Mouse (Mus musculus) lung, postnatal 0 days (tissue): ENCODE measurements around the gene Sumf1. TPM values are rescaled to one million over a fixed set of nuclear protein-coding genes. Genes with fewer than 3 reads are reported as not detected.

Experiments
- ATAC-seq: fragments of 200-750 bp; cut with Nextera tagmentation; 2 replicates; pipeline ENCODE4 v1.8.0; 2017; ENCODE audit warnings: moderate library complexity
- DNase-seq: peaks from one replicate; pipeline ENCODE4 v3.0.0-alpha.2; 2016; ENCODE audit warnings: low spot score
- H3K27ac ChIP-seq: fragments of 300-500 bp; sonication (generic); 2 replicates; pipeline ENCODE4 v1.5.1; 2014; ENCODE audit warnings: antibody characterized with exemption, mild to moderate bottlenecking, low read length, mixed read lengths
- H3K27me3 ChIP-seq: fragments of 300-500 bp; sonication (generic); replicated peaks from 2 replicates; pipeline ENCODE4 v1.6.1; 2014; ENCODE audit warnings: low read length, mixed read lengths; ENCODE audit not compliant: insufficient read depth
- H3K36me3 ChIP-seq: fragments of 300-500 bp; sonication (generic); 2 replicates; pipeline ENCODE4 v1.6.1; 2014; ENCODE audit warnings: low read length, mixed read lengths; ENCODE audit not compliant: insufficient read depth
- H3K4me1 ChIP-seq: fragments of 300-500 bp; sonication (generic); 2 replicates; pipeline ENCODE4 v1.6.1; 2014; ENCODE audit warnings: antibody characterized with exemption, low read depth, low read length, mixed read lengths; ENCODE audit not compliant: insufficient read depth
- H3K4me2 ChIP-seq: fragments of 300-500 bp; sonication (generic); replicated peaks from 2 replicates; pipeline ENCODE4 v1.6.1; 2014; ENCODE audit warnings: low read depth, mild to moderate bottlenecking, low read length, moderate library complexity, mixed read lengths
- H3K4me3 ChIP-seq: fragments of 300-500 bp; sonication (generic); 2 replicates; pipeline ENCODE4 v1.5.1; 2014; ENCODE audit warnings: low read depth, low read length
- H3K9ac ChIP-seq: fragments of 300-500 bp; sonication (generic); replicated peaks from 2 replicates; pipeline ENCODE4 v1.6.1; 2014; ENCODE audit warnings: low read depth, mild to moderate bottlenecking
- H3K9me3 ChIP-seq: fragments of 300-500 bp; sonication (generic); 2 replicates; pipeline ENCODE4 v1.6.1; 2016; ENCODE audit warnings: low read length, mixed read lengths
- CTCF ChIP-seq: IDR thresholded peaks from 2 replicates; pipeline ENCODE4 v1.5.1; 2016; ENCODE audit warnings: antibody characterized with exemption, mild to moderate bottlenecking
- EP300 ChIP-seq: IDR thresholded peaks from 2 replicates; pipeline ENCODE4 v1.6.1; 2016; ENCODE audit warnings: antibody characterized with exemption, mild to moderate bottlenecking, control low read depth
- WGBS: fragments of 180-500 bp; shearing (Covaris S2); extraction: QIAGEN DNeasy Blood & Tissue Kit; methylation state at CpG from one replicate; pipeline ENCODE4 v1.1.7; 2014; 5-methylcytosine and 5-hydroxymethylcytosine counted together
- polyA plus RNA-seq: library from polyadenylated mRNA; unstranded; fragments of >200 nt; fragmentation: Nextera tagmentation; extraction: Ambion mirVana; gene quantifications from 2 replicates; pipeline ENCODE4 v1.2.1, GENCODE M21; 2015

Gene Sumf1
- polyA plus RNA-seq, 1 experiment from 2014 or later, result 33.4 TPM

DNA sequence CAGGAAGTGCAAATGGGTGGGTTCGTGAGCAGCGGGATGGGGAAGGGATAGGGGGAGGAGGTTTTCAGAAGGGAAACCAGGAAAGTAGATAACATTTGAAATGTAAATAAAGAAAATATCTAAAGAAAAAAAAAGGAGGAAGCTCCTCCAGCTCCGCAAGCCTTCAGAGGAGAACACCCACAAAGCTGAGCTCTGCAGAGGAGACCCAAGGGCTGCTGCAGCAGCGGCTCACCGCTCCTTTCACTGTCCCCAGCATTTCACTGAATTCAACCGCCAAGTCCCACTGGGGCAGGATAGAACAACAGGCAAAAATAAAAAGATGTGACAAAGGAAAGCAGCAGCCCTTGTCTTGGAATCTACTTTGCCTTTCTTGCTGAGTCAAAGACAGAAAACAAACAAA, 28.5 kb downstream of the Sumf1 start:
- H3K27me3 ChIP-seq, result no peaks in the 10 kb centered on the region
- ATAC-seq, result no peak
- no peak overlapping the region for H3K4me3 ChIP-seq
- H3K4me1 ChIP-seq, result no peaks in the 10 kb centered on the region
- H3K27ac ChIP-seq, result no peak overlapping the region
- H3K9ac ChIP-seq, result no peak overlapping the region
- no peak overlapping the region for H3K4me2 ChIP-seq
- H3K36me3 ChIP-seq, result no peaks in the 10 kb centered on the region
- H3K9me3 ChIP-seq, result no peaks in the 10 kb centered on the region
- TF ChIP-seq EP300 (no peak), CTCF (no peak)
- no peak for DNase-seq
- WGBS, result 27% methylated on average over 6 of the region's 6 CpGs

DNA sequence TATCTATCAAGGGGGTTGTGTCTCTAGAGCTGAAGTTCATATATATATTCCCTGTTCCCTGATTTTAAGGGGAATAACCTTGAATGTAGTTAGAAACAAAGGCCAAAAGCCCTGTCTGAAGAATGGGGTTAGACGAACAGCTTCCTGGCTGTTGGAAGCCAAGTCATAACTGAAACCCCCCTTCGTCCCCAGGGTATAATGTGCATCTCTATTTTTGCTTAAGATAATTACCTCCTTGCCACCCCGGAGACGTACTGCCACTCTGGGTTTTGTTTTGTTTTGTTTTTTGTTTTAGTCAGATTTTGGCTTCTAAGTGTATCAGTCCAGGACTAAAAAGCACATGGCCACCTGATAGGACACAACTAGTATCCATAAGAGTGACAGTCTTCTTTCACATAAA, 31.1 kb downstream of the Sumf1 start:
- Histone ChIP-seq H3K9me3 (no peaks in the 10 kb centered on the region), H3K4me3 (no peak overlapping the region), H3K27me3 (no peaks in the 10 kb centered on the region), H3K27ac (no peak overlapping the region), H3K4me2 (no peak overlapping the region), H3K36me3 (no peaks in the 10 kb centered on the region), H3K9ac (no peak overlapping the region), H3K4me1 (no peaks in the 10 kb centered on the region)
- ATAC-seq, result no peak
- WGBS, result 89% methylated on average over 4 of the region's 4 CpGs
- no peak for DNase-seq
- TF ChIP-seq EP300, result no peak
- no peak for TF ChIP-seq CTCF

DNA sequence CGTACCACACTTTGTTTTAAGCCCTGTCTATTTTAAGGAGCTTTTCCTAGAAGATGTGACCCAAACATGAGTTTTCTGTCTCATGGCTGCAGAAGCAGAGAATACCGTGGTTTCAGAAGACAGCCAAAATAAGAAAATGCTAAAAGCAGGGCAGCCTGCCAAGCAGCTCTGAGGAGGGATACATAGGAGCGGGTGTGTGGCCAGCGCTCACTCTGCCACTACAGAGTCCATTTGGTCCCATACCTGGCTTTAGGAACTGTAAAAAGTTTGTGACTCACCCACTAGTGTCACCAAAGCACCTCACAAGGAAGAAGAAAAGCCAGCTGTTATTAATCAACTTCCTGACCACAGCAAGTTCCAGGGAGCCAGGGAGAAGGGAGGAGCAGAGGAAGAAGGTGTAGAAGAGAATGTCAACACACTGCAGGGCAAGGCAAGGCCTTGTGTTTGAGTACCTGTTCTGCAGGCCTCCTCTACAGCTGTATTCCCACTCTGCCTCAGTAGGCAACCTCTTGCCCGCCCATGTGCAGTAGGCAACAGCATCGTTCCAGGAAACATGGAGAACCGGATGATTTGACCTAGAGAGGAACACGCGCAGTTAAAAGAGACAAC, 32.6 kb downstream of the Sumf1 start:
- H3K9me3 ChIP-seq, result no peaks in the 10 kb centered on the region
- H3K4me1 ChIP-seq, result no peaks in the 10 kb centered on the region
- no peaks in the 10 kb centered on the region for H3K36me3 ChIP-seq
- TF ChIP-seq EP300 (no peak), CTCF (no peak)
- H3K4me3 ChIP-seq, result no peak overlapping the region
- no peak for DNase-seq
- H3K27me3 ChIP-seq, result no peaks in the 10 kb centered on the region
- H3K9ac ChIP-seq, result no peak overlapping the region
- no peak; the same call in 1 of the 2 replicates for ATAC-seq
- 82% methylated on average over 9 of the region's 9 CpGs for WGBS
- H3K27ac ChIP-seq, result no peak overlapping the region
- H3K4me2 ChIP-seq, result no peak overlapping the region

DNA sequence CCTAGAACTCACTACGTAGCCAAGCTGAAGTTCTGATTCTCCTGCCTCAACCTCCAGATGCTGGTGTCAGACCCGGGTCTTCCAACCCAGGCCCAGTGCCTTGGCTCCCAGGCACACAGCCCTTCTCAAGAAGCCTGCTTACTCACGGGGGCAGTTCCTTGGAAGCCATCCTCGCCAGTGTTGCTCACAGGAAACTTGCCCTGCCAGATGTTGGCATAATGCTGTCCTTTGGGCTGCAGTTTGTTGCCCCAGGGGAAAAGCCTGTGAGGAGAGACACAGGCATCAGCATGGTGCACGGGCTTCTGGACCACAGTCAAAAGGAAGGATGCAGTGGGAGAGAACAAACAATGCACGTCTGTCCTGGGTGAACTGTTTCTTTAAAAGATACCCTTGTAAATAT, 33.3 kb downstream of the Sumf1 start:
- Histone ChIP-seq H3K9me3 (no peaks in the 10 kb centered on the region), H3K9ac (no peak overlapping the region), H3K4me2 (no peak overlapping the region), H3K36me3 (no peaks in the 10 kb centered on the region), H3K27ac (no peak overlapping the region), H3K4me1 (no peaks in the 10 kb centered on the region), H3K27me3 (no peaks in the 10 kb centered on the region), H3K4me3 (no peak overlapping the region)
- no peak for TF ChIP-seq CTCF
- TF ChIP-seq EP300, result no peak
- no peak for ATAC-seq
- DNase-seq, result no peak
- 82% methylated on average over 6 of the region's 6 CpGs for WGBS

DNA sequence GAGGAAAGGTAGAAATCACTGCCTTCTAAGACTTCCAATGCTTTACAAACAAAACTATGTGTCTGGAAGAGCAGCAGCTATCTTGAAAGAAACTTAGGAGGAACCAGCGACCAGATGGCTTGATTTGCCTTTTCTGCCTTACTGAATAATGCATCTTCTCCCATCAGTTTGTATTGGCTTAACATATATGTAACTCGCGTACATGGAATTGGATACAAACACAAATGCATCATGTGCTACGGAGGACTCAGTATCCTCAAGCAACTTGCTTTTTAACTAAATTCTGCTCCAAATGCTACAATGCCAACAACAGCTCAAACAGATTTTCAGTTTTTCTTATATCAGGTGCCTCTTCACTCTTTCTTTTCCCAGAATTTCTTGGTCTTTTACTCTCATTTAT, 36.1 kb downstream of the Sumf1 start:
- no peaks in the 10 kb centered on the region for H3K9me3 ChIP-seq
- no peaks in the 10 kb centered on the region for H3K4me1 ChIP-seq
- no peak for TF ChIP-seq EP300
- TF ChIP-seq CTCF, result no peak
- no peak for ATAC-seq
- H3K4me2 ChIP-seq, result no peak overlapping the region
- DNase-seq, result no peak
- H3K27me3 ChIP-seq, result no peaks in the 10 kb centered on the region
- no peak overlapping the region for H3K27ac ChIP-seq
- no peak overlapping the region for H3K9ac ChIP-seq
- no peaks in the 10 kb centered on the region for H3K36me3 ChIP-seq
- 92% methylated on average over 4 of the region's 4 CpGs for WGBS
- no peak overlapping the region for H3K4me3 ChIP-seq

DNA sequence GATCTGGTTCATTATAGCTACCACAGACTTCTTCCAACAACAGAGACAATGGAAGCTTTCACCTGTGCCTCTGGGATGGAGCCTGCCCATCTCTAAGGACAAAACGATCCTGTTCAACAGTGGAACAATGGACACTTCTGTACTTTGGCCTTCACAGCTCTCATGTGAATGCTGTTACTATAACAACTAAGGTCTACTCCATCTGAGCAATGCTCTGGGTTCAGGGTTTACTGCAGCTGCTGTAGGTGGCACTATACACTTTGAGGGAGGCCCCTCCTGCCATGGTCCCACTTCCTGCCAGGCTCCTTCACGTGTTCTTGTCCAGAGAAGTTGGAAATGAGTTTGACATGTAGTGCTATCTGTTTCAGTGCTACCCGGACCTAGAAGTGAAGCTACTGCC, 36.9 kb downstream of the Sumf1 start:
- ATAC-seq (no peak), DNase-seq (no peak)
- no peak overlapping the region for H3K9ac ChIP-seq
- WGBS, result 50% methylated on average over 3 of the region's 3 CpGs
- no peak overlapping the region for H3K4me2 ChIP-seq
- H3K4me1 ChIP-seq, result no peaks in the 10 kb centered on the region
- no peaks in the 10 kb centered on the region for H3K9me3 ChIP-seq
- H3K27ac ChIP-seq, result no peak overlapping the region
- H3K27me3 ChIP-seq, result no peaks in the 10 kb centered on the region
- H3K4me3 ChIP-seq, result no peak overlapping the region
- H3K36me3 ChIP-seq, result no peaks in the 10 kb centered on the region
- no peak for TF ChIP-seq EP300
- TF ChIP-seq CTCF, result no peak

DNA sequence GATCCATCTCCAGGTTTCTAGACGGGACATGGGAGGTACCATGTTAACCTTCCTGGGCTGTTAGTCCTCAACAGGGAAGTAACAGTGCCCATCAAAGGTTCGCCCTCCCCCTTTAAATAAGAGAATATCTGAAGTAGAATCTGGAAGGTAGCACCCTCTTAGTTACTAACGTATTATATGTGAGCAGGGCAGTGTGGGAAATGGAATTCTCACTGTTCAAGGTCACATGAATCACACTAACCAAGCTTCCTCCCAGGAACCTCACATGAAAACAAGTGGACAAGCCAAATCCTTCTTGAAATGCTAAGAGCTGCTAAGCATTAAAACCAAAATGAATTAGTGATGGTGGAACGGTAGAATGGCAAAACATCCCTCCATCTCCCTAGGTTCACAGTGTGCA, 38.7 kb downstream of the Sumf1 start:
- ATAC-seq, result no peak
- no peak for DNase-seq
- TF ChIP-seq EP300 (no peak), CTCF (no peak)
- no peaks in the 10 kb centered on the region for H3K36me3 ChIP-seq
- no peak overlapping the region for H3K4me3 ChIP-seq
- H3K4me2 ChIP-seq, result no peak overlapping the region
- H3K27me3 ChIP-seq, result no peaks in the 10 kb centered on the region
- H3K4me1 ChIP-seq, result no peaks in the 10 kb centered on the region
- no peaks in the 10 kb centered on the region for H3K9me3 ChIP-seq
- no peak overlapping the region for H3K27ac ChIP-seq
- 89% methylated on average over 4 of the region's 4 CpGs for WGBS
- H3K9ac ChIP-seq, result no peak overlapping the region
